Mouse (Mus musculus) kidney, embryonic 16.5 days (tissue): ENCODE data around the gene Amotl1. TPM values are rescaled to one million over a fixed set of nuclear protein-coding genes. Genes with fewer than 3 reads are reported as not detected.

Experiments
- ATAC-seq: fragments of 200-750 bp; cut with Nextera tagmentation; 2 replicates; pipeline ENCODE4 v1.8.0; 2017; ENCODE audit warnings: moderate TSS enrichment; ENCODE audit not compliant: low FRiP score, low TSS enrichment
- H3K27ac ChIP-seq: fragments of 300-500 bp; sonication (generic); 2 replicates; pipeline ENCODE4 v1.5.1; 2014; ENCODE audit warnings: low read length
- H3K27me3 ChIP-seq: fragments of 300-500 bp; sonication (generic); 2 replicates; pipeline ENCODE4 v1.6.1; 2014; ENCODE audit warnings: low read length, control low read depth, mixed read lengths; ENCODE audit not compliant: insufficient read depth
- H3K36me3 ChIP-seq: fragments of 300-500 bp; sonication (generic); 2 replicates; pipeline ENCODE4 v1.6.1; 2014; ENCODE audit warnings: low read length, control low read depth, mixed read lengths; ENCODE audit not compliant: insufficient read depth
- H3K4me1 ChIP-seq: fragments of 300-500 bp; sonication (generic); 2 replicates; pipeline ENCODE4 v1.6.1; 2014; ENCODE audit warnings: low read length, control low read depth, mixed read lengths; ENCODE audit not compliant: insufficient read depth
- H3K4me2 ChIP-seq: fragments of 300-500 bp; sonication (generic); replicated peaks from 2 replicates; pipeline ENCODE4 v1.6.1; 2014; ENCODE audit warnings: low read depth, low read length
- H3K4me3 ChIP-seq: fragments of 300-500 bp; sonication (generic); 2 replicates; pipeline ENCODE4 v1.5.1; 2014; ENCODE audit warnings: mild to moderate bottlenecking, low read length
- H3K9ac ChIP-seq: fragments of 300-500 bp; sonication (generic); replicated peaks from 2 replicates; pipeline ENCODE4 v1.6.1; 2014; ENCODE audit warnings: low read length
- H3K9me3 ChIP-seq: fragments of 300-500 bp; sonication (generic); 2 replicates; pipeline ENCODE4 v1.6.1; 2016; ENCODE audit warnings: low read length, control low read depth
- WGBS: fragments of 180-500 bp; shearing (Covaris S2); extraction: QIAGEN DNeasy Blood & Tissue Kit; methylation state at CpG from one replicate; pipeline ENCODE4 v1.1.7; 2014; 5-methylcytosine and 5-hydroxymethylcytosine counted together
- polyA plus RNA-seq: library from polyadenylated mRNA; unstranded; fragments of >200 nt; fragmentation: Nextera tagmentation; extraction: Ambion mirVana; gene quantifications from 2 replicates; pipeline ENCODE4 v1.2.1, GENCODE M21; 2015

The Amotl1 gene
- polyA plus RNA-seq, 1 experiment from 2014 or later: 21.3 TPM

DNA sequence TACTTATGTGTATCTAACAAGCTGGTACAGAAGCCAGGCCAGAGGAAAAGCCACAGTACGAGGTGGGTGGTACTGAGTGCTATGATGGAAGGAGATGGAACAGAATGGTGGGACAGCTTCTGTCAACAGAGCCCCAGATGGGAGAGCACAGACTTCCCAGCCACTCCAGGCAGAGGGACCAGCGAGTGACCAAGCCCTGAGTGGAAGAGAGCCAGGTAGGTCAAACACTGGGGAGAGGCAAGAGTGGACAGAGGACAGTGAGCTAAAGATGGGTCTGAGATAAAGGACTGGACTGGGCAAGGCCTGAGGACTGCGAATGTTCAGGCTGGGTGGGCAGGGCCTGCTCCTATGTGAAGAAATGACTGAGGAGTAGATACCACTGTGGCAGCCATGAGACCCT is 23.5 kb upstream of the Amotl1 start:
- Histone ChIP-seq H3K27me3 (no peaks in the 10 kb centered on the region), H3K4me1 (no peaks in the 10 kb centered on the region), H3K9me3 (no peaks in the 10 kb centered on the region), H3K27ac (no peak overlapping the region), H3K4me3 (no peak overlapping the region), H3K9ac (no peak overlapping the region), H3K4me2 (no peak overlapping the region), H3K36me3 (no peaks in the 10 kb centered on the region)
- WGBS: 90% methylated on average over 3 of the region's 3 CpGs
- ATAC-seq: no peak

DNA sequence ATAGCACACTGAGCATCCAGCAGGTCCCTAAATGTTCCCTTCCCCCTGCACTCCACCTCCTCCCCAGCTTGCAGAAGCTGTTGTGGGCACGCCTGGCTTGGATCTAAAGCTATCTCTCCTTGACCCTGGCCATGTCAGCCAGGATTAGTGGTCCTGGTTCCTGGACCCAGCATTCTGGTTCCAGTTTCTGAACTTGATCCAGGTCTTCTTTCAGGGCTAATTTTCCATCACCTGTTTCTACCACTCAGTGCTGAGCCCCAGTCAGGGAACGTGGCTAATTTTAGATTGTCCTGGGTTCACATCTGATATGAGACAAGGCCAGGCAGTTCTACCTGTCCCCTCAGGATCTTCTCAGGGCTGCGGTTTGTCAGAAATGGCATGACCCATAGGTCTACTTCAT is 21.2 kb upstream of the Amotl1 start:
- Histone ChIP-seq H3K4me3 (no peak overlapping the region), H3K9me3 (no peaks in the 10 kb centered on the region), H3K36me3 (no peaks in the 10 kb centered on the region), H3K4me2 (no peak overlapping the region), H3K4me1 (no peaks in the 10 kb centered on the region), H3K27me3 (no peaks in the 10 kb centered on the region), H3K9ac (no peak overlapping the region), H3K27ac (no peak overlapping the region)
- ATAC-seq: no peak
- WGBS: 79% methylated on average over 3 of the region's 3 CpGs

DNA sequence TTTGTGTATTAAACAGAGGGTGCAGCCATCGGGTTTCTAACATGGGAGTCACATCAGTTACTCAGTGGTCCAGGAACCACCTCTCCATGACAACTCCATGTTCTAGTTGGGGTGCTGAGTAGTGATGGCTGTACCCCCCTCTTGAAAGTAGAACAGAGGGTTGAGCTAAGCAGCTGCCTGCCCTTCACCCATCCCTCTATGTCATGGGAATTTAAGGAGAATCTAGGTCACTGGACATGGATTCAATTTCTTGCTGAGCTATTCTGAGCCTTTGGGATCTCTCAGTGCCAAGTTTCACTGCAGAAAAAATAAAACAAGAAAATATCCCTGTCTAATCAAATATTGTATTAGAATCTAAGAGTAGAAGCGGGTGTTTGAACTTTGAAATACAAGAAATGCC is 18.7 kb upstream of the Amotl1 start:
- no peak for ATAC-seq
- H3K36me3 ChIP-seq: no peaks in the 10 kb centered on the region
- no peak overlapping the region for H3K9ac ChIP-seq
- H3K4me2 ChIP-seq: no peak overlapping the region
- no peak overlapping the region for H3K27ac ChIP-seq
- H3K27me3 ChIP-seq: no peaks in the 10 kb centered on the region
- H3K4me1 ChIP-seq: no peaks in the 10 kb centered on the region
- no peaks in the 10 kb centered on the region for H3K9me3 ChIP-seq
- WGBS: 89% methylated on average over 2 of the region's 2 CpGs
- no peak overlapping the region for H3K4me3 ChIP-seq

DNA sequence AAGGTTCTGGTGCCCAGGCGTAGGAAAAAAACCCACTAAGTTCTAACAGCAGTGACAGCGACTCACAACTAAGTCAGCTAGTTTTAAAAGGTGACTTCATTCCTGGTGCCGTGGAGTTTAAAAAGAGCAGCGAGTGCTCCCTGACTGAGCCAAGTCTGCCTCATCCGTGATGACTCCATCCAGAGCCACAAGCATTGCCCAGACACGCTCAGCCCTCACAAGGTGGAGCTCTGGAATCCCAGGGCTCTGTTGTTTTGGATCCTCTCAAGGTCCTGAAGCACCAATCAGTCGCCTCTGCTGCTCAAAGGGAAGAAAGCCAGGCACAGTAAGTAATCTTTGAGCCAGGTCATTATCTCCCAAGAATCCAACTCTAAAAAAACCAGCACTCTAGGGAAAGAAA is 18.0 kb upstream of the Amotl1 start:
- Histone ChIP-seq H3K9me3 (no peaks in the 10 kb centered on the region), H3K4me3 (no peak overlapping the region), H3K4me1 (no peaks in the 10 kb centered on the region), H3K27ac (no peak overlapping the region), H3K9ac (no peak overlapping the region), H3K36me3 (no peaks in the 10 kb centered on the region), H3K4me2 (no peak overlapping the region), H3K27me3 (no peaks in the 10 kb centered on the region)
- ATAC-seq: no peak
- WGBS: 83% methylated on average over 7 of the region's 7 CpGs

DNA sequence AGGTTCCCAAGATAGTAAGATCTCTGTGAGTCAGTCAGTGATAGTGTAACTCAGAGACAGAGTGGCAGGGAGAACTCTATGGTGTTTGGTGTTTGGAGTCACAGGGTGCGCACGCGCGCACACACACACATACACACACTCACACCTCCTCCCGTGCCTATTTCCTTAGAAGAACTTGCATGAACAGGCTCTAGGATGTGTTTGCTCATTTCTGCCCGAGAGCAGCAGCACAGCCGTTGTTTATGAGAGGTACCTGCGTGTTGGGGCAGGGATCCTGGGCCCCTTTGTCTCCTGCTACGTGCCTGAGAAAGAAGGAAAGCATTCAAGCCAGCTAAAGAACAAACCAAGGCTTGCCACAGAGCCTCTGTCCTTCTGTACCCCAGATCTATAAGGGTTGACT is 17.3 kb upstream of the Amotl1 start:
- Histone ChIP-seq H3K4me1 (no peaks in the 10 kb centered on the region), H3K4me2 (no peak overlapping the region), H3K9ac (no peak overlapping the region), H3K27me3 (no peaks in the 10 kb centered on the region), H3K27ac (no peak overlapping the region), H3K36me3 (no peaks in the 10 kb centered on the region), H3K9me3 (no peaks in the 10 kb centered on the region), H3K4me3 (no peak overlapping the region)
- no peak for ATAC-seq
- WGBS: 78% methylated on average over 9 of the region's 9 CpGs

DNA sequence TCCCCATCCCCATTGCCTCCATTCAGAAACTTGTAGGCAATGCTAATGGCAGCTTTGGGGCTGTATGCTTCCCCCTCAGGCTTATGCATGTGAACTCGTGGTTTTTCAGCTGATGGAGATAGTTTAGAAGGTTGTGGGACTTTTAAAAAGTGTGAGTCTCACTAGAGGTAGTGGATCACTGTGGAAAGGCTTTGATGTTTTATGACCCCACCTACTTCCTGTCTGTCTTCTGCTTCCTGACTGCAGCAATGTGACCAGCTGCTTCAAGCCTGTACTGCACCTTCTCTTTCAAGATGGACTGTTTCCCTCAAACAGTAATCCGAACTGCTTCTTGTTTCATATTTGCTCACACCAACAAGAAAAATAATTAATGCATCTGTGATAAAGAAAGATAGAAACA is 13.1 kb upstream of the Amotl1 start:
- no peak for ATAC-seq
- WGBS: 44% methylated on average over 2 of the region's 2 CpGs
- no peaks in the 10 kb centered on the region for H3K36me3 ChIP-seq
- H3K9me3 ChIP-seq: no peaks in the 10 kb centered on the region
- no peak overlapping the region for H3K27ac ChIP-seq
- H3K9ac ChIP-seq: no peak overlapping the region
- no peaks in the 10 kb centered on the region for H3K4me1 ChIP-seq
- H3K27me3 ChIP-seq: no peaks in the 10 kb centered on the region
- no peak overlapping the region for H3K4me3 ChIP-seq
- no peak overlapping the region for H3K4me2 ChIP-seq

DNA sequence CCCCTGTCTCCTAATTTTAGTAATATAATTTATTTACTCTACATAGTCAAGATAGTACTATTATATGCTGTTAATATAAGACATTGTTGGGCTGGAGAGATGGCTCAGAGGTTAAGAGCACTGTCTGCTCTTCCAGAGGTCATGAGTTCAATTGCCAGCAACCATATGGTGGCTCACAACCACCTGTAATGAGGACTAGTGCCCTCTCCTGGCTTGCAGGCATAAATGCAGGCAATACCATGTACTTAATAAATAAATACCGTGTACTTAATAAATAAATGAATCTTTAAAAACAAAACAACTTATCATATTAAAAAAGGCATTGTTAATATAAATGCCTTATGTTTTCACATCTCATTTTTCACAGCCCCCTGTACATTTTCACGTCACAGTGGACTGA is 9.2 kb upstream of the Amotl1 start:
- Histone ChIP-seq H3K27me3 (no peaks in the 10 kb centered on the region), H3K4me1 (no peaks in the 10 kb centered on the region), H3K4me3 (no peak overlapping the region), H3K36me3 (no peaks in the 10 kb centered on the region), H3K9me3 (no peaks in the 10 kb centered on the region), H3K9ac (no peak overlapping the region), H3K27ac (no peak overlapping the region), H3K4me2 (no peak overlapping the region)
- no peak for ATAC-seq
- WGBS: 77% methylated on average over 2 of the region's 2 CpGs

DNA sequence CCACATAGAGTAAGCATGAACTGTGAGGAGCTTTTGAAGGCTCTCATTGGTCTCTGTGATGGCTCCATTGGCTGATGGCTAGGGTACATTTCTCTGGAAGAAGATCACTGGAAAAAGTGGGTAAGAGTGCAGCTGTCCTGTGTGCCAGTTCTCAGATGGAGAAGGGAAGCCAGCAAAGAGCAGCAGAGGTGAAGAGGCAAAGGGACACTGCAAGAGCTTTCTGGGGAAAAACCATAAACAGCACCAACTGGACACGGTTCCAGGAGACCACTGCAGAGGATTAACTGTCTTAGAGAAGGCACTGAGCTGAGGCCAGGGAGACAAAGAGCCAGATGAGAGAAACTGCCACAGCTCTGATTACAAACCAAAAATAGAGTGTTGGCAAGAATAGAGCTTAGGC is 7.9 kb upstream of the Amotl1 start:
- Histone ChIP-seq H3K27me3 (no peaks in the 10 kb centered on the region), H3K4me2 (no peak overlapping the region), H3K27ac (no peak overlapping the region), H3K4me3 (no peak overlapping the region), H3K9ac (no peak overlapping the region), H3K9me3 (no peaks in the 10 kb centered on the region), H3K4me1 (no peaks in the 10 kb centered on the region), H3K36me3 (no peaks in the 10 kb centered on the region)
- 62% methylated on average over 1 of the region's 1 CpGs for WGBS
- no peak for ATAC-seq

DNA sequence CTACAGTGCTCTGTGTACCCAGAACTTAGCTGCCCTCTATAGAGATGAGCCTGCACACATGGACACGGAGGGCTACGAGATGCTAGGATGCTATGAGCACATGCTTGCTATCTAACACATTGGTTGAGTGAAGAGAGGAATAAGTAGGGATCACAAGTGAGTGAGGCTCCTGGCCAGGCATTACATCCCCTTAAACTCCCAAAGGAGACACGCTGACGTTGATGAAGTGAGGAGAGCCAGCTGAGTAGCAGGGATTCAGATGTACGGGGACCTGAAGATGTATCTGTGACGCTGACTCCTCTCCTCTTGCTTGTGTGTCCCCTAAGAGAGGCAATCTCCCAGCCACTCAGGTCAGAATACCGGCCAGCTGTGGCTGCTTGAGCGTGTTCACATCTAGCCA is 3.0 kb upstream of the Amotl1 start:
- Histone ChIP-seq H3K9me3 (no peaks in the 10 kb centered on the region), H3K4me3 (no peak overlapping the region), H3K27me3 (no peaks in the 10 kb centered on the region), H3K27ac (no peak overlapping the region), H3K4me1 (peaks cover 7% of the 10 kb centered on the region), H3K9ac (no peak overlapping the region), H3K36me3 (no peaks in the 10 kb centered on the region), H3K4me2 (no peak overlapping the region)
- ATAC-seq: no peak
- WGBS: 87% methylated on average over 8 of the region's 8 CpGs

DNA sequence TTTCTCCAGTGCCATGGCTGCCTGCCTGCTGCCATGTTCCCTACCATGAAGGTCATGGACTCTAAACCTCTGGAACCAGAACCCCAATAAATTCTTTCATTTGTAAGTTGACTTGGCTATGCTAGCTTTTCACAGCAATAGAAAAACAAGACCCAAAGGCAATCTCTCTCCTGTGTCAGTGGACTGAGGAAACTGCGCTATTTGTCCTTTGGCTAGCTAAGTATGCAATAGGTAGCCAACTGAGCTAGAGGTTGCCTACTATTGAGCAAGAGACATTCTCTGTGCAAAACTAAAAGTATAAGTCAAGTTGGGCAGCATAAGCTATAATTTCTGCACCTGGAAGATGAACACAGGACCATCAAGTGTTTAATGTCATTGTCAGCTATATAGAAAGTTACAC is 1.8 kb upstream of the Amotl1 start:
- H3K4me3 ChIP-seq: no peak overlapping the region
- H3K9me3 ChIP-seq: no peaks in the 10 kb centered on the region
- no peaks in the 10 kb centered on the region for H3K36me3 ChIP-seq
- no peak overlapping the region for H3K27ac ChIP-seq
- no peak overlapping the region for H3K9ac ChIP-seq
- 89% methylated on average over 1 of the region's 1 CpGs for WGBS
- no peak overlapping the region for H3K4me2 ChIP-seq
- no peak for ATAC-seq
- H3K4me1 ChIP-seq: peaks cover 18% of the 10 kb centered on the region
- H3K27me3 ChIP-seq: no peaks in the 10 kb centered on the region

DNA sequence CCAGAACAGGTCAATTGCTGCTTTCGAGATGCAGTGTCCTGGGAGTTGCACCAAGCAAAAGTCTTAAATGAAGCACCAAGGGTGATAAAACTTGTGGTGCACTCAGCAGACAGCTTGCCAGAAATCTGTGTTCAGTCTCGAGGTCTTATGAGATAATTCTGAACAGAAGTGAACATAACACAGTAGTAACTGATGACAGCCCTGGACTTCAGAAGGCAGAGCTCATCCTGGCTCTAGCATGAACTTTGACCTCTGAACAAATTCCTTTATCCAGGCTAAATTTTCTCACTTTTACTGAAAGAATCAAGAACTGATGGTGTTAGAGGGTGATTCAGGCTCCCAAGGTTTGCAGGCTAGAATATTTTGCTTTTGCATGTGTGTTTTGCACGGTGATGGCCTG is 1.2 kb upstream of the Amotl1 start:
- peaks cover 24% of the 10 kb centered on the region for H3K4me1 ChIP-seq

More for the DNA sequence above, 1.2 kb upstream of the Amotl1 start:
- no peak overlapping the region for H3K27ac ChIP-seq
- H3K36me3 ChIP-seq: no peaks in the 10 kb centered on the region
- no peak overlapping the region for H3K9ac ChIP-seq
- H3K4me3 ChIP-seq: no peak overlapping the region
- H3K27me3 ChIP-seq: no peaks in the 10 kb centered on the region
- WGBS: 81% methylated on average over 3 of the region's 3 CpGs
- no peak for ATAC-seq
- no peak overlapping the region for H3K4me2 ChIP-seq
- H3K9me3 ChIP-seq: no peaks in the 10 kb centered on the region
